Mouse (Mus musculus): ENCODE data around the gene Dnajc11. TPM values are rescaled to one million over a fixed set of nuclear protein-coding genes. Genes with fewer than 3 reads are reported as not detected.

The Dnajc11 gene
- polyA plus RNA-seq, 1 experiment from 2014 or later = 92.5 TPM

DNA sequence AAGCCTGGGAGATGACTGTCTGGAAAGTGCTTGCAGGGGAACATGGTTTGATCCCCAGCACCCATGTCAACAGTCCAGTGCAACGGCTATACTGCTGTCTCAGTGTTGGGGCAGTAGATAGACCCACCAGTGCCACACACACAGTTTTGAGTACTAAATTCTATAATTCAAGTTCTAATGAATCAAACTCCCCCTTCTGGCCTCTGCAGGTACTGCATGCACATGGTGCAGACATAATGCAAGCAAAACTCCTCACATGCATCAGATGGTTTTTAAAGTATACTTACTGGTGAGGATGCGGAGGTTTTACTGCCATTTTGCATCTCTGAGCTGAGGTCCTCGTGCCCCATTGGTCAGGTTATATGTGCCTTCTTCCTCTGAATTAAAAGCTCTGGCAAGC lies 42.0 kb downstream of the Dnajc11 start:
- Histone ChIP-seq H3K9ac (no peak overlapping the region), H3K9me3 (no peaks in the 10 kb centered on the region), H3K27me3 (replicated peaks) (no peaks in the 10 kb centered on the region), H3K36me3 (replicated peaks) (peaks cover 30% of the 10 kb centered on the region), H3K27ac (no peak overlapping the region), H3K4me3 (no peak overlapping the region), H3K4me1 (no peaks in the 10 kb centered on the region; the same call in 1 of the 2 replicates), H3K4me2 (no peak overlapping the region)
- ATAC-seq (replicated peaks) = no peak
- WGBS = 98% methylated on average over 3 of the region's 3 CpGs

DNA sequence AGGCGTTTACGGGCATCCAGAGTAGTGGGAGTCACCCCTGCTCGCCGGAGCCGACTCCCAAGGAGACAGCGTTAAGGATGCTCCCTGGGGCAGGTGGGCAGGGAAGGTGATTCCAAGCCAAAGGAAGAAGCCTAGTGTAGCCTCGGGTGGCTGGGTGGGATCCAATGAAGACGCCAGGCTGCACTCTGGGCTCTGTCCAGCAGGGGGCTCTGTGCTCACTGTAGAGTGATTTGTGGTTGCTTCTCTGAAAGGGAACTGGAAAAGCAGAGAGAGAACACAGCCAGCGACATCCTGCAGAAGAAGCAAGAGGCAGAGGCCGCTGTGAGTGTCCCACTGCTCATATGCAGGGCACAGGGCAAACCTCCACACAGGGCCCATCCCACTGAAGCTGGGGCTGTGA lies 44.3 kb downstream of the Dnajc11 start:
- H3K4me1 ChIP-seq = peaks cover 4% of the 10 kb centered on the region; the same call in 1 of the 2 replicates
- no peaks in the 10 kb centered on the region for H3K9me3 ChIP-seq
- no peak for ATAC-seq (replicated peaks)
- peaks cover 34% of the 10 kb centered on the region for H3K36me3 ChIP-seq (replicated peaks)
- no peak overlapping the region for H3K4me2 ChIP-seq
- H3K9ac ChIP-seq = no peak overlapping the region
- WGBS = 41% methylated on average over 10 of the region's 10 CpGs
- H3K27ac ChIP-seq = 0 out of 2 replicates have a peak overlapping the region, but pooled peaks have one; percentile 4
- no peak overlapping the region for H3K4me3 ChIP-seq
- H3K27me3 ChIP-seq (replicated peaks) = no peaks in the 10 kb centered on the region

DNA sequence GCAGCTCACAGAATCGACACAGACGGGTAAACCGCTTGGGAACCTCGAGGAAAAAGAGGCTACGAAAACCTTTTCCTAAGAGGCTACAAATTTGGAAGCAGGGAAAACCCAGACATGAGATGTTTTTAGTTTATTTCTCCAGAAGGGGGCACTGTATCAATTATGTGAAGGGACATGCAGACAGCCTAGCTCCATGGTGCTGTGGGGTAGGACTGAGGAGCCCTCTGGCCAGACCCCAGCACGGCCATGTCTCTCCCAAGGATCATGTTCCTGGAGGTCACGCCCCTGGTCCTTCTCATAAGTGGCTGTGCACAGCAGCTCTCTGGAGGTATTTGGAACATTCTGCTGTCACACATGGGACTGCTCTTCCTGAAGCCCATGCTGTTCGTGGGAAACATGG lies 47.2 kb downstream of the Dnajc11 start:
- H3K27me3 ChIP-seq (replicated peaks) = no peaks in the 10 kb centered on the region
- no peak overlapping the region for H3K27ac ChIP-seq
- no peak for ATAC-seq (replicated peaks)
- peaks cover 22% of the 10 kb centered on the region for H3K36me3 ChIP-seq (replicated peaks)
- 81% methylated on average over 8 of the region's 8 CpGs for WGBS
- H3K4me3 ChIP-seq = no peak overlapping the region
- H3K9ac ChIP-seq = no peak overlapping the region
- H3K4me2 ChIP-seq = no peak overlapping the region
- peaks cover 4% of the 10 kb centered on the region; the same call in 1 of the 2 replicates for H3K4me1 ChIP-seq
- H3K9me3 ChIP-seq = no peaks in the 10 kb centered on the region

DNA sequence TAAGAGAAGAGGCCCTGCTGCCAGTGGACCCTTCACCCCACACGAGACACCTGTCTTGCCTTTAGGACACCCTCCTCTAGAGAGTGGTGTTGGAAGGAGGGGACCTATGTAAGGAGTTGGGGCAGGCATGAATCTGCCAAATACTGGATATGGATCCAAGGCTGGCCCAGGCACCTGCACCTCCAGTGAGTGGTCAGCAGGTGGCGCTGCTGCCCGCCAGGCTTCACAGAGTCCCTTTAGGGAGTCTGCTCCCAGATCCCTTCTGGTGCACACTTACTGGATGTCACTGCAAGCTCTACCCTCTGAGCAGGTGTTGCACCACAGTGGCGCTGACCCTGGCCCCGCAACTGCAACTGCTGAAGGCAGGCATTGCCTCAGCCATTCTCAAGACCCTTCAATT lies 47.9 kb downstream of the Dnajc11 start:
- H3K4me3 ChIP-seq = no peak overlapping the region
- H3K4me2 ChIP-seq = no peak overlapping the region
- peaks cover 22% of the 10 kb centered on the region for H3K36me3 ChIP-seq (replicated peaks)
- WGBS = 13% methylated on average over 5 of the region's 5 CpGs
- no peak overlapping the region for H3K9ac ChIP-seq
- H3K9me3 ChIP-seq = no peaks in the 10 kb centered on the region
- H3K27ac ChIP-seq = no peak overlapping the region
- H3K27me3 ChIP-seq (replicated peaks) = no peaks in the 10 kb centered on the region
- peak; percentile 56 for ATAC-seq (replicated peaks)
- peaks cover 4% of the 10 kb centered on the region; the same call in 1 of the 2 replicates for H3K4me1 ChIP-seq

DNA sequence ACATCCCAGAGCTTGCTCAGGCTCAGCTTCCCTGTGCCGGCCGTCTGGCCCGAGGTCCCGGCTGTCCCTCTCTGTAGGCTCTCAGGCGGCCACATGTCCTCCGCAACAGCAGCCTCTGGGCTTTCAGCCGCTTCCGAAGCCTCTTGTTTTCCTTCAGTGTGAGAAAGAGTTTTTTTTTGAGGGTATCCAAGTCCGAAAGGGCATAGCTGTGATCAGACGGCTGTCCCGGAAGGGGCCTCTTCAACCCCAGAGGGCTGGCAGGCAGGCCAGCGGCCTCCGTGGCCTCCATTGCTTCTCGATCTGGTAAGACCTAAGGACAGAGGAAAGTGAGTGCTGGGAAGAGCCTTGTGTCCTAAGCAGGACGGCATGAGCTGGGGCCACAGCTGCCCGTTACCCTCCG lies 49.6 kb downstream of the Dnajc11 start:
- no peak overlapping the region for H3K27ac ChIP-seq
- H3K27me3 ChIP-seq (replicated peaks) = no peaks in the 10 kb centered on the region
- no peaks in the 10 kb centered on the region for H3K9me3 ChIP-seq
- ATAC-seq (replicated peaks) = no peak
- peaks cover 19% of the 10 kb centered on the region for H3K4me1 ChIP-seq
- no peak overlapping the region for H3K9ac ChIP-seq
- H3K4me2 ChIP-seq = no peak overlapping the region
- peaks cover 15% of the 10 kb centered on the region for H3K36me3 ChIP-seq (replicated peaks)
- 60% methylated on average over 17 of the region's 17 CpGs for WGBS
- no peak overlapping the region for H3K4me3 ChIP-seq

DNA sequence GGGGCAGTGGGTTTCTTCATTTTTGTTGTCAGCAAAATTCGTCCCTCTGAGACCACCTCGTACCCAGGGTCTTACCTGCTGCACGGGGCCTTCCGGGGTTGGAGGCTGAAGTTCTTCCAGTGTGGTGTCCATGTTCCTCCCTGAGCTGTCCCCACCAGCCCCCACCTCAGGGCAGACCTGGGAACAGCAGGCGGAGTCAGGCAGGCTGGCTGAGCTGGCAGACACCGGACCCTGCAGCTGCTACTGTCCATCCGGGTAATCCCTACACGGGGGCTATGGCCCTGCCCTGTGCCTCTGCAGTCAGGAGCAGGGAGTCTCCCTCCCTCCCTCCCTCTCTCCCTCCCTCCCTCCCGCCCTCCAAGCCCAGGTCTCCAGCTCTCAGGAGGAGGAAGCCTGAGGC lies 50.1 kb downstream of the Dnajc11 start:
- WGBS = 29% methylated on average over 8 of the region's 9 CpGs
- Histone ChIP-seq H3K36me3 (replicated peaks) (peaks cover 15% of the 10 kb centered on the region), H3K4me2 (no peak overlapping the region), H3K4me3 (no peak overlapping the region), H3K9ac (no peak overlapping the region), H3K27ac (no peak overlapping the region), H3K27me3 (replicated peaks) (no peaks in the 10 kb centered on the region), H3K4me1 (peaks cover 23% of the 10 kb centered on the region), H3K9me3 (no peaks in the 10 kb centered on the region)
- ATAC-seq (replicated peaks) = 0 out of 2 replicates have a peak, but pooled peaks have one; percentile 3

DNA sequence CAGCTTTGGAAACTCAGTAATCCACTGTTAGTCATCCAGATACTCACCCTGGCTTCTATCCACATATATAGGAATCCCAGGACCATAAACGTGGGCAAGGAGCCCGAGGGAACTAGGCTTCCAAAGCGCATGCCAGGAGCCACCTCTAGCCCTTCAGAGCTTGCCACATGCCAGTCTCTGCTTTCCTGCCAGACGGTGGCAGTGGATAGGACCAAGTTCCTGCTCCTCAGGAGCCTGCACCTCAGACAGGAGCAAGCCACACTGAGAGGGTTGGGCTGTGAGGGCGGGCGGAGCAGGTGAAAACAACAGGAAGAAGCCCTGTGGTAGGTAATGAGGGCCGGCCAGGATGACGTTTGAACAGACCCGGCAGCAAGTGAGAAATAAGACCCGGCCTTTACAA lies 52.4 kb downstream of the Dnajc11 start:
- H3K9me3 ChIP-seq = no peaks in the 10 kb centered on the region
- no peak overlapping the region for H3K4me2 ChIP-seq
- no peak overlapping the region for H3K27ac ChIP-seq
- H3K27me3 ChIP-seq (replicated peaks) = no peaks in the 10 kb centered on the region
- H3K4me3 ChIP-seq = no peak overlapping the region
- WGBS = 50% methylated on average over 10 of the region's 10 CpGs
- H3K9ac ChIP-seq = no peak overlapping the region
- H3K36me3 ChIP-seq (replicated peaks) = peaks cover 1% of the 10 kb centered on the region; the same call in 1 of the 2 replicates
- ATAC-seq (replicated peaks) = no peak
- H3K4me1 ChIP-seq = peaks cover 28% of the 10 kb centered on the region

DNA sequence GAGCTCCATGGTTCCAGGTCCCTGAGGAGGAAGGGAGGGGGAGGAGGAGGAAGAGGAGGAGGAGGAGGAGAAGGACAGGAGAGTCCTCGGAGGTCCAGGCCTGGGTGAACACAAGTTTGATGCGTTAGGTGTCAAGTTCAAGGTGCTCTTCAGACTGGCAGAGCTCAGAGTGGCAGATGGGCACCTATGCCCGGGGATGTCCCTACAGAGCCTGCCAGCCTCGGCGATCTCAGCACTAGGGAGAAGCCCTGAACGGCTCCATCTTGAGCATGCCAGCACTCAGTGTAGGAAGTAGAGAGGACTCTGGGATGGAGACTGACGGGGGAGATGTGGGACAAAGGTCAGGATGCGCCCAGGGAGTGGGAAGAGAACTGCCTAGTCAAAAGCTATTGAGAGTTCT lies 53.2 kb downstream of the Dnajc11 start:
- H3K4me1 ChIP-seq = peaks cover 26% of the 10 kb centered on the region
- H3K9ac ChIP-seq = no peak overlapping the region
- no peak overlapping the region for H3K4me2 ChIP-seq
- H3K4me3 ChIP-seq = no peak overlapping the region
- WGBS = 66% methylated on average over 8 of the region's 8 CpGs
- peaks cover 6% of the 10 kb centered on the region; the same call in 1 of the 2 replicates for H3K36me3 ChIP-seq (replicated peaks)
- H3K27me3 ChIP-seq (replicated peaks) = no peaks in the 10 kb centered on the region
- no peaks in the 10 kb centered on the region for H3K9me3 ChIP-seq
- ATAC-seq (replicated peaks) = no peak
- H3K27ac ChIP-seq = no peak overlapping the region

DNA sequence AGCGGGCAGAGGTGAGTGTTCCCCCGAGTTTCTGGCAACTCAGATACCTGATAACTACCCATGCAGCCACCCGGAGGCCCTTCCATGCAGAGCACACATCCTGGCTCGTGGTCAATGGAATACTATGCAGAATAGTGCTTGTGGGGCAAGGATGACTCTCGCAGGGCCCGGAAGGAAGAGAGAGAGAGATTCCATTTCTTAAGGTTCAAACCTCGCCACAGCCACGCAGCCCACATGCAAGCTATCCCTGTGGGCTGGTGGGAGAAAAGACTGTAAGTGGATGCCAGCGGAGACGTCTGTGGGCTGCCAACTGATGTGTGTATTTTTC lies 54.5 kb downstream of the Dnajc11 start:
- no peaks in the 10 kb centered on the region for H3K9me3 ChIP-seq
- peaks cover 24% of the 10 kb centered on the region for H3K4me1 ChIP-seq
- H3K4me3 ChIP-seq = peak overlapping the region; percentile 87
- peak overlapping the region; percentile 84 for H3K27ac ChIP-seq
- ATAC-seq (replicated peaks) = 0 out of 2 replicates have a peak, but pooled peaks have one; percentile 4
- no peaks in the 10 kb centered on the region for H3K27me3 ChIP-seq (replicated peaks)
- peak overlapping the region; percentile 92 for H3K9ac ChIP-seq
- peak overlapping the region; percentile 90 for H3K4me2 ChIP-seq
- 25% methylated on average over 10 of the region's 10 CpGs for WGBS
- peaks cover 12% of the 10 kb centered on the region; the same call in 1 of the 2 replicates for H3K36me3 ChIP-seq (replicated peaks)

DNA sequence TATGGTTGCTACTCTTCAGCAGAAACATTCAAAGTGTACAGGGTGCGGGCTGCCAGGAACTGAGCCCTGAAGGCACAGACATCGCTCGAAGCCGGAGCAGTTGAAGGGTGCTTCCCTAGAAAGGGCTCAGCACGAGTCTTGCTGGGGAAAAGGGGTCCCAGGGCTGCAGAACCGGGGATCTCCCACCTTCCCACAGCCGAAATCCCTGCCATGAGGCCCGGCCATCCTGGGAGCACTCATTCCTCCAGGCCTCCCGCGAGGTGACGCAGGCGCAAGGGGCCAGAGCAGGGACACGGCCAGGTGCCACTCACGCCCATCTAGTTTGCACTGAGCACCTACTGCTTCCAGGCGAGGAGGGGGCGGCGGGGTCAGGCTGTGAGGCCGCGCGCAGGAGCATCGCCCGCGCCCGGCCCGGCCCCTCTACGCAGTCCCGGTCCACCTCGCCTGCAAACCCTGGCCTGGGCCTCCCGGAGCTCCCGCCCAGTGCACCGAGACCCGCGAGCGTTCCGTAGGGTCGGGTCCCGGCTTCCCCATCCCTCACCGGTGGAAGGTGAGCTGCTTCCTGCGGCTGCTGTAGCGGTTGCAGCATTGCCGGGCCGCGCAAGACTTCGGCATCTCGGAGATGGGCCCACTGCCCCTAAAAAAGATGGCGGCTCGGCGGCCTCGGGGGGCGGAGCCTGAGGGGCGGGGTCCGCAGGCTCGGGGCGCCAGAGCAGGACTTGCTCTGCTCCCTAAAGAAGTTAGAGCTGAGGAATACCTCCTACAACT lies 55.0 kb downstream of the Dnajc11 start, which contains the start of gene Thap3:
Thap3 (minus strand) TSS at position 656 of the 768 bp plus-strand sequence.
- Histone ChIP-seq H3K4me1 (peaks cover 24% of the 10 kb centered on the region), H3K9me3 (no peaks in the 10 kb centered on the region), H3K4me2 (peak within 1 kb of the TSS; percentile 90), H3K36me3 (replicated peaks) (peaks cover 12% of the 10 kb centered on the region; the same call in 1 of the 2 replicates), H3K4me3 (peak within 1 kb of the TSS; percentile 87), H3K27ac (peak within 1 kb of the TSS; percentile 84), H3K9ac (peak within 1 kb of the TSS; percentile 92), H3K27me3 (replicated peaks) (no peaks in the 10 kb centered on the region)
- peak; percentile 73 for ATAC-seq (replicated peaks)
- under 1% methylated on average over 51 of the region's 54 CpGs for WGBS

DNA sequence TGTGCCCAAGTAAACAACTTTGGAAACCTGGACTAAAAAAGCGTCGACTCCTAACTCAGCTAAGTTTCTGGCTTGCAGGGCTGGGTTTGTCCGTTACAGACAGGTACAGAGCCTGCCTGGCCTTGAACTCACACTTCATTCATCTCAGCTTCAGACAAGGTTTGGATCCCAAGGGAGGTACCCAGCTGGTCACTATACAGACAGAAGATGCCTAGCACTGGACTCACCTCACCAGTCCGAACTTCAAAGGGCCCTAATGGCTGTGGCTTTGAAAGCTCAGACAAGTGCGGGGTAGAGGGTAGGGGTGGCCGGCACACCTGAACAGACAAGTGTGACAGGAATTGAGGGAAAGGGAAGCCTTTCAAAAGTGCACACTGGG lies 55.6 kb downstream of the Dnajc11 start:
- Histone ChIP-seq H3K27ac (no peak overlapping the region), H3K9me3 (no peaks in the 10 kb centered on the region), H3K27me3 (replicated peaks) (no peaks in the 10 kb centered on the region), H3K36me3 (replicated peaks) (peaks cover 12% of the 10 kb centered on the region; the same call in 1 of the 2 replicates), H3K4me1 (peaks cover 29% of the 10 kb centered on the region), H3K9ac (peak overlapping the region; percentile 92; the same call in 1 of the 2 replicates), H3K4me2 (peak overlapping the region; percentile 90), H3K4me3 (peak overlapping the region; percentile 87)
- ATAC-seq (replicated peaks) = peak; percentile 14; the same call in 1 of the 2 replicates
- WGBS = 36% methylated on average over 6 of the region's 6 CpGs

DNA sequence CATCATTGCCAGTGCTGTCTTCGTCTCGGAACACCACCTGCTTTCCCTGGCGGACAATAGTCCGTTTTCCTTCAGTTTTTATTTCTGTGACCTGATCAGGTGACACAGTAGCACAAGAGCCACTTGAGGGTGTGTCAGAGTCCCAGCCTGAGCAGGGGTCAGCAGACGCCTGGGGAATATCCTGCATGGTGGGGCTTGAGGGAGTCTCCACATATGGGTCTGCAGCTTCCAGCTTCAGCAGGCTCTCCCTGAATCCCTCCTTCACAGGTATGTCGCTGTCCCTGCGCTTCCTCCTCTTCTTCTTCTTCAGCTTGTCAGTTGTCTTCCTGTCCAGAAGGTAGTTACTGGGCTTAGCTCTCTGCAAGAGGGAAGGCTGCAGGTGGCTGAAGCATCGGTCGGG lies 58.6 kb downstream of the Dnajc11 start:
- Histone ChIP-seq H3K9ac (no peak overlapping the region), H3K9me3 (no peaks in the 10 kb centered on the region), H3K4me3 (no peak overlapping the region), H3K27me3 (replicated peaks) (no peaks in the 10 kb centered on the region), H3K27ac (no peak overlapping the region), H3K4me2 (no peak overlapping the region), H3K4me1 (peaks cover 33% of the 10 kb centered on the region), H3K36me3 (replicated peaks) (peaks cover 12% of the 10 kb centered on the region; the same call in 1 of the 2 replicates)
- ATAC-seq (replicated peaks) = no peak
- WGBS = 91% methylated on average over 9 of the region's 9 CpGs

DNA sequence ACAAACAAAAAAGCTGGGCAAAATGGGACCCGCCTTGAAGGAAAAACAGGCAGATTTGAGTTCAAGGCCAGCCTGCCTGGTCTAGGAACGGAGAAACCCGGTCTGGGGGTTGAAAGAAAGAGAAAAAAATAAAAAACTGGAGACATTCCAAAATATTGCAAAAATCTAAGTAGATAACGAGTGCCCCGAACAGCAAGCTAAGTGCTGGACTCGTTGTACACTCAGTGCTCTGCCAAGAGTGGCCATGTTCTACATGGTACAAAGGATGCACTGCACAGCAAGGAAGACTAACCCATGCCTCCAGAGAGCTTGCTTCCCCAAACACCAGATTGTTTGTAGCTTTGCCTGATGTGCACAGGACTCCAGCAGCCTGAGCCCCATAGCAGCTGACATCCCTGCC lies 59.5 kb downstream of the Dnajc11 start:
- H3K4me1 ChIP-seq = peaks cover 31% of the 10 kb centered on the region
- H3K9me3 ChIP-seq = no peaks in the 10 kb centered on the region
- no peak overlapping the region for H3K9ac ChIP-seq
- ATAC-seq (replicated peaks) = no peak
- peaks cover 12% of the 10 kb centered on the region; the same call in 1 of the 2 replicates for H3K36me3 ChIP-seq (replicated peaks)
- H3K4me2 ChIP-seq = no peak overlapping the region
- H3K27me3 ChIP-seq (replicated peaks) = no peaks in the 10 kb centered on the region
- H3K27ac ChIP-seq = no peak overlapping the region
- H3K4me3 ChIP-seq = no peak overlapping the region
- 83% methylated on average over 6 of the region's 6 CpGs for WGBS

Data from midbrain, embryonic 15.5 days (tissue).